ENCODE assay signal across 10 mouse cellular contexts in genomic region chr11:117847593-117848215, GRCm38 (mm10). TPM values are rescaled to one million over a fixed set of nuclear protein-coding genes. Genes with fewer than 3 reads are reported as not detected.
DNase-seq lines count a peak whose midpoint lies in the region; ATAC-seq and TF ChIP-seq lines count a peak whose summit lies in the region.
"Had no signal": no experiment of that assay in that cellular context is flagged by ENCODE, and none has a peak within 500 bp of the region (broad histone marks: within the 10 kb centered on the region; RNA-seq: fewer than 3 reads in every experiment).

No protein-coding gene starts in this region.

- H3K27ac ChIP-seq in layer of hippocampus, adult 2 months: peak overlapping the region; percentile 95
- 0 out of 2 replicates have a peak overlapping the region, but pooled peaks have one; percentile 49 for H3K27ac ChIP-seq in cortical plate, adult 2 months (ENCODE audit: insufficient read depth, low read length)
- H3K27ac ChIP-seq in hindbrain, postnatal 0 days: peak overlapping the region; percentile 98

- 76% methylated on average over 7 of the region's 7 CpGs for WGBS in hindbrain, postnatal 0 days

- TF ChIP-seq CTCF in layer of hippocampus, adult 2 months (conservative IDR thresholded peaks at IDR 0.05): no peak
- TF ChIP-seq CTCF in cortical plate, adult 2 months (IDR thresholded peaks at IDR 0.05; ENCODE audit: extremely low read depth, insufficient read depth, low read length): no peak
- TF ChIP-seq CTCF in hindbrain, postnatal 0 days (IDR thresholded peaks at IDR 0.05; ENCODE audit: low read depth): no peak

- TF ChIP-seq POLR2A in cortical plate, adult 2 months (IDR thresholded peaks at IDR 0.05; ENCODE audit: extremely low read depth, insufficient read depth, low read length): no peak
- no peak for TF ChIP-seq POLR2A in myocyte (IDR thresholded peaks at IDR 0.05; ENCODE audit: insufficient read length, low read depth)

- H3K27me3 ChIP-seq in hindbrain, postnatal 0 days (ENCODE audit: insufficient read depth, low read length): no peaks in the 10 kb centered on the region
- no peaks in the 10 kb centered on the region for H3K27me3 ChIP-seq in myocyte (ENCODE audit: control insufficient read depth, insufficient read depth, insufficient read length)

- peaks cover 36% of the 10 kb centered on the region for H3K79me2 ChIP-seq in myocyte (ENCODE audit: control insufficient read depth, insufficient read depth)

- H3K4me3 ChIP-seq in layer of hippocampus, adult 2 months: peak overlapping the region; percentile 80; the same call in 1 of the 2 replicates
- H3K4me3 ChIP-seq in cortical plate, adult 2 months (ENCODE audit: insufficient read depth, low read length): no peak overlapping the region; the same call in 1 of the 2 replicates
- H3K4me3 ChIP-seq in hindbrain, postnatal 0 days (ENCODE audit: low read length): no peak overlapping the region
- H3K4me3 ChIP-seq in myocyte: peak overlapping the region; percentile 88

- H3K9me3 ChIP-seq in hindbrain, postnatal 0 days (ENCODE audit: low read length): no peaks in the 10 kb centered on the region

- no peak for DNase-seq in layer of hippocampus, adult 2 months (ENCODE audit: low spot score in 2 of 2)
- no peak for DNase-seq in layer of hippocampus, adult 9-11 months
- DNase-seq in hindbrain, postnatal 0 days (ENCODE audit: low spot score): no peak
- DNase-seq in thymus, postnatal 25 days: no peak
- no peak for DNase-seq in urinary bladder, postnatal 25 days (ENCODE audit: low spot score)
- DNase-seq in urinary bladder, adult 2 months (ENCODE audit: low spot score): no peak
- DNase-seq: adrenal gland, adult 8-10 months; lung, adult 2 months had no signal

- H3K4me2 ChIP-seq in hindbrain, postnatal 0 days (ENCODE audit: low read depth, low read length): peak overlapping the region; percentile 90
- peak overlapping the region; percentile 82 for H3K4me2 ChIP-seq in myocyte (ENCODE audit: low read depth)

- ATAC-seq in hindbrain, postnatal 0 days: no peak

- H3K36me3 ChIP-seq in hindbrain, postnatal 0 days (ENCODE audit: insufficient read depth, low read length): no peaks in the 10 kb centered on the region
- H3K36me3 ChIP-seq in myocyte (ENCODE audit: control insufficient read depth, insufficient read depth): peaks cover 11% of the 10 kb centered on the region

- peak overlapping the region; percentile 52 for H3ac ChIP-seq in myocyte (ENCODE audit: control insufficient read depth, insufficient read length)

- no peak overlapping the region; the same call in 1 of the 2 replicates for H3K9ac ChIP-seq in hindbrain, postnatal 0 days (replicated peaks; ENCODE audit: low read length)

- H3K4me1 ChIP-seq in cortical plate, adult 2 months (ENCODE audit: control insufficient read depth, insufficient read depth, low read length): no peaks in the 10 kb centered on the region
- peaks cover 17% of the 10 kb centered on the region; the same call in 1 of the 2 replicates for H3K4me1 ChIP-seq in hindbrain, postnatal 0 days (ENCODE audit: insufficient read depth, low read length)

TF ChIP-seq in myocyte, 11 proteins besides CTCF, POLR2A, EP300 and RAD21:
- TF ChIP-seq MYOD1 (IDR thresholded peaks at IDR 0.05; ENCODE audit: control insufficient read depth in 1 of 3, insufficient read length in 2 of 3, low read depth in 2 of 3): peak in 2 of 3 experiments; percentile 8 to 16
- TF ChIP-seq MYOG (IDR thresholded peaks at IDR 0.05; ENCODE audit: control insufficient read depth in 1 of 3, insufficient read depth in 1 of 3, insufficient read length in 2 of 3, low read depth in 2 of 3): no peak
- TF ChIP-seq USF1 (IDR thresholded peaks at IDR 0.05; ENCODE audit: low read depth): no peak
- TF ChIP-seq MAX (IDR thresholded peaks at IDR 0.05; ENCODE audit: low read depth): no peak
- TF ChIP-seq SRF (IDR thresholded peaks at IDR 0.05; ENCODE audit: control insufficient read depth, insufficient read length, low read depth): no peak
- TF ChIP-seq CEBPB (IDR thresholded peaks at IDR 0.05; ENCODE audit: insufficient read depth, poor library complexity, severe bottlenecking): peak; percentile 58
- no peak for TF ChIP-seq TCF12 (IDR thresholded peaks at IDR 0.05; ENCODE audit: insufficient read depth, poor library complexity, severe bottlenecking)
- TF ChIP-seq REST (IDR thresholded peaks at IDR 0.05; ENCODE audit: insufficient read depth, insufficient read length): no peak
- TF ChIP-seq POLR2AphosphoS2 (IDR thresholded peaks at IDR 0.05; ENCODE audit: insufficient read length, low read depth): no peak
- no peak for TF ChIP-seq TCF3 (IDR thresholded peaks at IDR 0.05; ENCODE audit: insufficient read length, low read depth)

RNA-seq across cellular contexts. Expression of gene Birc5, which starts 1.3 kb away (rescaled TPM):
- total RNA-seq in layer of hippocampus, adult 2 months (2021): 1 to 10 TPM in 1 of 2 experiments, under 1 TPM in 1; 0.86 to 1.5 TPM
- polyA plus RNA-seq in cortical plate, adult 2 months (2012; rRNA removed): 2.2 TPM in 2 replicates
- total RNA-seq in hindbrain, postnatal 0 days (2014; rRNA removed): 5.6 and 14.6 TPM in 2 replicates
- polyA plus RNA-seq in hindbrain, postnatal 0 days (2015; fragmentation: Nextera tagmentation; extraction: Ambion mirVana): 45.3 and 50.4 TPM in 2 replicates
- polyA plus RNA-seq in myocyte (2012; fragmentation: generic; extraction: Trizol): 60.7 TPM
- 3.3 and 4.3 TPM in 2 replicates for polyA plus RNA-seq in urinary bladder, adult 2 months (2012; rRNA removed)

RNA-seq across cellular contexts. Expression of gene Tmem235, which starts 12.8 kb away (rescaled TPM):
- total RNA-seq in layer of hippocampus, adult 2 months (2021): not detected
- 0.04 TPM in 1 of 2 replicates, not detected in the other for polyA plus RNA-seq in cortical plate, adult 2 months (2012; rRNA removed)
- 0.31 and 0.58 TPM in 2 replicates for total RNA-seq in hindbrain, postnatal 0 days (2014; rRNA removed)
- polyA plus RNA-seq in hindbrain, postnatal 0 days (2015; fragmentation: Nextera tagmentation; extraction: Ambion mirVana): 0.09 TPM in 1 of 2 replicates, not detected in the other
- polyA plus RNA-seq in myocyte (2012; fragmentation: generic; extraction: Trizol): not detected
- not detected in 2 replicates for polyA plus RNA-seq in urinary bladder, adult 2 months (2012; rRNA removed)
- total RNA-seq: adrenal gland, adult 8-10 months had no signal
- polyA plus RNA-seq: lung, adult 2 months had no signal

RNA-seq across cellular contexts. Expression of gene Tk1, which starts 21.8 kb away (rescaled TPM):
- total RNA-seq in layer of hippocampus, adult 2 months (2021): 1 to 10 TPM; 1.0 to 1.9 TPM
- polyA plus RNA-seq in cortical plate, adult 2 months (2012; rRNA removed): 1.0 and 1.9 TPM in 2 replicates
- 26.1 and 31.5 TPM in 2 replicates for total RNA-seq in hindbrain, postnatal 0 days (2014; rRNA removed)
- 21.2 and 25.0 TPM in 2 replicates for polyA plus RNA-seq in hindbrain, postnatal 0 days (2015; fragmentation: Nextera tagmentation; extraction: Ambion mirVana)
- 52.8 TPM for polyA plus RNA-seq in myocyte (2012; fragmentation: generic; extraction: Trizol)
- 6.5 and 8.8 TPM in 2 replicates for polyA plus RNA-seq in urinary bladder, adult 2 months (2012; rRNA removed)

RNA-seq across cellular contexts. Expression of gene Afmid, which starts 22.0 kb away (rescaled TPM):
- total RNA-seq in layer of hippocampus, adult 2 months (2021): 1 to 10 TPM; 4.8 to 7.2 TPM
- polyA plus RNA-seq in cortical plate, adult 2 months (2012; rRNA removed): 4.4 TPM in 2 replicates
- total RNA-seq in hindbrain, postnatal 0 days (2014; rRNA removed): 4.8 and 7.5 TPM in 2 replicates
- 7.9 and 9.0 TPM in 2 replicates for polyA plus RNA-seq in hindbrain, postnatal 0 days (2015; fragmentation: Nextera tagmentation; extraction: Ambion mirVana)
- polyA plus RNA-seq in myocyte (2012; fragmentation: generic; extraction: Trizol): 6.1 TPM
- polyA plus RNA-seq in urinary bladder, adult 2 months (2012; rRNA removed): 11.8 and 13.1 TPM in 2 replicates

RNA-seq across cellular contexts. Expression of gene Tha1, which starts 25.6 kb away (rescaled TPM):
- total RNA-seq in layer of hippocampus, adult 2 months (2021): 1 to 10 TPM; 4.7 to 5.3 TPM
- polyA plus RNA-seq in cortical plate, adult 2 months (2012; rRNA removed): 9.0 and 11.5 TPM in 2 replicates
- total RNA-seq in hindbrain, postnatal 0 days (2014; rRNA removed): 1.9 and 4.7 TPM in 2 replicates
- polyA plus RNA-seq in hindbrain, postnatal 0 days (2015; fragmentation: Nextera tagmentation; extraction: Ambion mirVana): 2.0 and 3.4 TPM in 2 replicates
- 2.5 TPM for polyA plus RNA-seq in myocyte (2012; fragmentation: generic; extraction: Trizol)
- 13.7 and 16.3 TPM in 2 replicates for polyA plus RNA-seq in urinary bladder, adult 2 months (2012; rRNA removed)

Comparison
In these comparisons a context has a peak if more than half of its experiments do, and no peak if none do; other contexts are left out.
1. H3K4me3 ChIP-seq: peak in layer of hippocampus, adult 2 months (single experiment) and myocyte (single experiment); none in cortical plate, adult 2 months (single experiment) and hindbrain, postnatal 0 days (single experiment).
2. Peak in every context shown above with its lines, with median percentiles within 50 percentile points of each other: H3K27ac ChIP-seq.